Mouse (Mus musculus) embryonic facial prominence, embryonic 15.5 days (tissue): ENCODE measurements around the gene Ano3. TPM values are rescaled to one million over a fixed set of nuclear protein-coding genes. Genes with fewer than 3 reads are reported as not detected.

ENCODE experiments used
- ATAC-seq: fragments of 200-750 bp; cut with Nextera tagmentation; 2 replicates; pipeline ENCODE4 v1.8.0; 2017; ENCODE audit warnings: low read depth, moderate TSS enrichment; ENCODE audit not compliant: insufficient number of reproducible peaks, low FRiP score, low TSS enrichment
- H3K27ac ChIP-seq: fragments of 300-500 bp; sonication (generic); replicated peaks from 2 replicates; pipeline ENCODE4 v1.5.1; 2015; ENCODE audit warnings: mild to moderate bottlenecking, inconsistent platforms
- H3K27me3 ChIP-seq: fragments of 300-500 bp; sonication (generic); 2 replicates; pipeline ENCODE4 v1.6.1; 2015; ENCODE audit warnings: inconsistent platforms
- H3K36me3 ChIP-seq: fragments of 300-500 bp; sonication (generic); 2 replicates; pipeline ENCODE4 v1.6.1; 2015; ENCODE audit warnings: mild to moderate bottlenecking, inconsistent platforms
- H3K4me1 ChIP-seq: fragments of 300-500 bp; sonication (generic); 2 replicates; pipeline ENCODE4 v1.6.1; 2015; ENCODE audit warnings: inconsistent platforms
- H3K4me2 ChIP-seq: fragments of 300-500 bp; sonication (generic); replicated peaks from 2 replicates; pipeline ENCODE4 v1.6.1; 2015; ENCODE audit warnings: mild to moderate bottlenecking, inconsistent platforms
- H3K4me3 ChIP-seq: fragments of 300-500 bp; sonication (generic); replicated peaks from 2 replicates; pipeline ENCODE4 v1.5.1; 2015; ENCODE audit warnings: mild to moderate bottlenecking, inconsistent platforms
- H3K9ac ChIP-seq: fragments of 300-500 bp; sonication (generic); 2 replicates; pipeline ENCODE4 v1.6.1; 2015; ENCODE audit warnings: inconsistent platforms
- H3K9me3 ChIP-seq: fragments of 300-500 bp; sonication (generic); replicated peaks from 2 replicates; pipeline ENCODE4 v1.6.1; 2016; ENCODE audit warnings: inconsistent platforms
- WGBS: fragments of 180-500 bp; shearing (Covaris S2); methylation state at CpG from one replicate; pipeline ENCODE4 v1.1.7; 2015; 5-methylcytosine and 5-hydroxymethylcytosine counted together
- polyA plus RNA-seq: library from polyadenylated mRNA; unstranded; fragments of >200 nt; fragmentation: Nextera tagmentation; extraction: Ambion mirVana; gene quantifications from 2 replicates; pipeline ENCODE4 v1.2.1, GENCODE M21; 2015

The Ano3 gene
- polyA plus RNA-seq, 1 experiment from 2014 or later = 0.20 TPM

GRCm38 (mm10) chr2:110721290-110721753 is 229.4 kb downstream of the Ano3 start, which contains the start of gene Muc15:
Gene Muc15 (plus strand): TSS chr2:110721340.
- Histone ChIP-seq H3K36me3 (no peaks in the 10 kb centered on the region), H3K27ac (no peak within 1 kb of the TSS), H3K27me3 (no peaks in the 10 kb centered on the region), H3K4me3 (no peak within 1 kb of the TSS), H3K9me3 (no peaks in the 10 kb centered on the region), H3K9ac (no peak within 1 kb of the TSS), H3K4me2 (no peak within 1 kb of the TSS), H3K4me1 (no peaks in the 10 kb centered on the region)
- ATAC-seq = no peak
- 56% methylated on average over 3 of the region's 3 CpGs for WGBS

- H3K9ac ChIP-seq = no peak overlapping the region
Observed at GRCm38 (mm10) chr2:110719051-110719450, 231.7 kb downstream of the Ano3 start.

GRCm38 (mm10) chr2:110710055-110710720 is 240.5 kb downstream of the Ano3 start:
- 54% methylated on average over 10 of the region's 10 CpGs for WGBS
- ATAC-seq = peak; percentile 79

More at GRCm38 (mm10) chr2:110719051-110719450, 231.7 kb downstream of the Ano3 start:
- H3K9me3 ChIP-seq = no peaks in the 10 kb centered on the region
- no peak overlapping the region for H3K27ac ChIP-seq
- H3K4me2 ChIP-seq = no peak overlapping the region
- H3K4me1 ChIP-seq = no peaks in the 10 kb centered on the region
- H3K27me3 ChIP-seq = no peaks in the 10 kb centered on the region
- no peak overlapping the region for H3K4me3 ChIP-seq
- ATAC-seq = no peak
- no peaks in the 10 kb centered on the region for H3K36me3 ChIP-seq

GRCm38 (mm10) chr2:110709436-110709835 is 241.3 kb downstream of the Ano3 start:
- no peaks in the 10 kb centered on the region for H3K4me1 ChIP-seq
- peak overlapping the region; percentile 65 for H3K27ac ChIP-seq
- no peak overlapping the region for H3K4me3 ChIP-seq
- no peak for ATAC-seq
- no peaks in the 10 kb centered on the region for H3K27me3 ChIP-seq
- H3K36me3 ChIP-seq = no peaks in the 10 kb centered on the region
- H3K9ac ChIP-seq = no peak overlapping the region
- WGBS = 81% methylated on average over 3 of the region's 3 CpGs
- no peak overlapping the region for H3K4me2 ChIP-seq
- no peaks in the 10 kb centered on the region for H3K9me3 ChIP-seq

More at GRCm38 (mm10) chr2:110710055-110710720, 240.5 kb downstream of the Ano3 start:
- Histone ChIP-seq H3K27me3 (no peaks in the 10 kb centered on the region), H3K27ac (peak overlapping the region; percentile 73), H3K4me2 (no peak overlapping the region), H3K9me3 (no peaks in the 10 kb centered on the region), H3K9ac (no peak overlapping the region), H3K36me3 (no peaks in the 10 kb centered on the region), H3K4me3 (no peak overlapping the region), H3K4me1 (no peaks in the 10 kb centered on the region)

- no peak overlapping the region for H3K4me3 ChIP-seq
- H3K9me3 ChIP-seq = no peaks in the 10 kb centered on the region
- no peaks in the 10 kb centered on the region for H3K36me3 ChIP-seq
- no peak for ATAC-seq
- no peaks in the 10 kb centered on the region for H3K4me1 ChIP-seq
- H3K4me2 ChIP-seq = no peak overlapping the region
- H3K9ac ChIP-seq = no peak overlapping the region
- WGBS = 26% methylated on average over 2 of the region's 2 CpGs
- H3K27ac ChIP-seq = no peak overlapping the region
- H3K27me3 ChIP-seq = no peaks in the 10 kb centered on the region
Observed at GRCm38 (mm10) chr2:110671071-110671624, 279.6 kb downstream of the Ano3 start.

- H3K9ac ChIP-seq = no peak overlapping the region
- WGBS = 38% methylated on average over 4 of the region's 4 CpGs
- H3K27ac ChIP-seq = no peak overlapping the region
- no peaks in the 10 kb centered on the region for H3K4me1 ChIP-seq
- H3K4me3 ChIP-seq = no peak overlapping the region
- H3K9me3 ChIP-seq = no peaks in the 10 kb centered on the region
- no peak for ATAC-seq
- no peaks in the 10 kb centered on the region for H3K27me3 ChIP-seq
- no peak overlapping the region for H3K4me2 ChIP-seq
- H3K36me3 ChIP-seq = no peaks in the 10 kb centered on the region
Observed at GRCm38 (mm10) chr2:110663329-110663728, 287.4 kb downstream of the Ano3 start.

GRCm38 (mm10) chr2:110644846-110645245 is 305.9 kb downstream of the Ano3 start:
- Histone ChIP-seq H3K9ac (no peak overlapping the region), H3K4me1 (no peaks in the 10 kb centered on the region), H3K4me2 (no peak overlapping the region), H3K27ac (no peak overlapping the region), H3K9me3 (no peaks in the 10 kb centered on the region), H3K36me3 (no peaks in the 10 kb centered on the region), H3K27me3 (no peaks in the 10 kb centered on the region), H3K4me3 (no peak overlapping the region)
- no peak for ATAC-seq

- Histone ChIP-seq H3K4me1 (no peaks in the 10 kb centered on the region), H3K27me3 (no peaks in the 10 kb centered on the region), H3K4me2 (no peak overlapping the region), H3K4me3 (no peak overlapping the region), H3K36me3 (no peaks in the 10 kb centered on the region), H3K27ac (no peak overlapping the region), H3K9me3 (no peaks in the 10 kb centered on the region), H3K9ac (no peak overlapping the region)
- ATAC-seq = no peak
- 58% methylated on average over 1 of the region's 1 CpGs for WGBS
Observed at GRCm38 (mm10) chr2:110644358-110644757, 306.4 kb downstream of the Ano3 start.

Other genes starting within 250 kb of the Ano3 start
- 6.9 and 8.4 TPM in 2 replicates for gene Muc15, start 229.6 kb downstream of the Ano3 start, polyA plus RNA-seq
- not detected in 2 replicates for gene Gm13941, start 155.1 kb upstream of the Ano3 start, polyA plus RNA-seq
- gene Gm15130, start 202.0 kb upstream of the Ano3 start, polyA plus RNA-seq = not detected in 2 replicates